Mouse (Mus musculus): ENCODE results near the gene 4930432K21Rik. TPM values are rescaled to one million over a fixed set of nuclear protein-coding genes. Genes with fewer than 3 reads are reported as not detected.

4930432K21Rik gene
- polyA plus RNA-seq, 1 experiment from 2014 or later, result 1.4 TPM

- Histone ChIP-seq H3K4me2 (peak overlapping the region; percentile 68), H3K27me3 (peaks cover 22% of the 10 kb centered on the region), H3K36me3 (no peaks in the 10 kb centered on the region), H3K4me3 (peak overlapping the region; percentile 34), H3K27ac (replicated peaks) (peak overlapping the region; percentile 80), H3K9ac (peak overlapping the region; percentile 60), H3K4me1 (replicated peaks) (peaks cover 69% of the 10 kb centered on the region), H3K9me3 (no peaks in the 10 kb centered on the region)
- 10% methylated on average over 34 of the region's 34 CpGs for WGBS
- ATAC-seq (ENCODE audit: low read depth), result peak; percentile 52; the same call in 1 of the 2 replicates
Observed at GRCm38 (mm10) chr8:84202938-84203917, 55.4 kb downstream of the 4930432K21Rik start.

GRCm38 (mm10) chr8:84203975-84204772, 56.3 kb downstream of the 4930432K21Rik start:
- ATAC-seq (ENCODE audit: low read depth), result no peak
- Histone ChIP-seq H3K4me2 (peak overlapping the region; percentile 68), H3K4me3 (peak overlapping the region; percentile 34), H3K27ac (replicated peaks) (peak overlapping the region; percentile 80), H3K9me3 (no peaks in the 10 kb centered on the region), H3K4me1 (replicated peaks) (peaks cover 69% of the 10 kb centered on the region), H3K9ac (peak overlapping the region; percentile 60), H3K27me3 (peaks cover 22% of the 10 kb centered on the region), H3K36me3 (no peaks in the 10 kb centered on the region)
- WGBS, result 55% methylated on average over 13 of the region's 13 CpGs

DNA sequence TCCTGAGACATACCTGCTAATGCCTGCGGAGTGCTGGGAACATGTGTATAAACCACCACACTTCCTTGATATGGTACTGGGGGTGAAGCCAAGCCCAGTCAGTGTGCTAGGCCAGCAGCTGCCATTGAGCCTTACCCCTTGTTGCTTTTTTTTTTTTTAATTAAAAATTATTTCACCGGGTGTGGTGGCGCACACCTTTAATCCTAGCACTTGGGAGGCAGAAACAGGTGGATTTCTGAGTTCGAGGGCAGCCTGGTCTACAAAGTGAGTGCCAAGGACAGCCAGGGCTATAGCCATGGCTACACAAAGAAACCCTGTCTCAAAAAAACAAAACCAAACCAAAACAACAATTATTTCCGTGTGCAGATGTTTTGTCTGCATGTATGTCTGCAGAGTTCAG, 57.2 kb downstream of the 4930432K21Rik start:
- Histone ChIP-seq H3K4me2 (no peak overlapping the region), H3K4me1 (replicated peaks) (peaks cover 69% of the 10 kb centered on the region), H3K9me3 (no peaks in the 10 kb centered on the region), H3K9ac (no peak overlapping the region), H3K4me3 (no peak overlapping the region), H3K36me3 (peaks cover 6% of the 10 kb centered on the region; the same call in 1 of the 2 replicates), H3K27ac (replicated peaks) (no peak overlapping the region), H3K27me3 (peaks cover 19% of the 10 kb centered on the region)
- no peak for ATAC-seq (ENCODE audit: low read depth)
- 90% methylated on average over 5 of the region's 5 CpGs for WGBS

GRCm38 (mm10) chr8:84206666-84207065, 58.8 kb downstream of the 4930432K21Rik start:
- peaks cover 60% of the 10 kb centered on the region for H3K4me1 ChIP-seq (replicated peaks)

DNA sequence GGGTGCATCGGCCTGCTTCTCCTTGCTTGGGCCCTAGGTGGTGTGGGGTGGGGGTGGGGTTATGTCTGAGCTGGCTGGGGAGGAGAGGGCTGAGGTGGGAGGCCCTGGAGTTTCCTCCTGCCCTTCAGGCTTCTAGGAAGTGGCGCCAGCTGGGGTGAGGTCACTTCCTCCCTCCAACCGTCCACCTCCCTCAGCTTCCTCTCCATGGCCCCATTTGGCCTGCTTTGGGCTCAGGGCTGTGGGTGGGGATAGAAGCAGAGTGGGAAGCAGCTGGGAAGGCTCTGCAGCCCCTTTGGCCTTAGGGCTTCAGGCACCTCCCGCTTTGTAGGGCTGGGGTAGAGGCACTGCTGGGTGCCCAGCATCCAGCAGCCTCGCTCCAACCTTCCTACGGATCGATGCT, 60.0 kb downstream of the 4930432K21Rik start:
- ATAC-seq (ENCODE audit: low read depth), result no peak
- Histone ChIP-seq H3K4me2 (no peak overlapping the region), H3K27me3 (no peaks in the 10 kb centered on the region), H3K4me3 (no peak overlapping the region), H3K27ac (replicated peaks) (peak overlapping the region; percentile 67), H3K9me3 (no peaks in the 10 kb centered on the region), H3K9ac (peak overlapping the region; percentile 35; the same call in 1 of the 2 replicates), H3K4me1 (replicated peaks) (peaks cover 49% of the 10 kb centered on the region), H3K36me3 (peaks cover 28% of the 10 kb centered on the region)
- WGBS, result 60% methylated on average over 7 of the region's 7 CpGs

More at GRCm38 (mm10) chr8:84206666-84207065, 58.8 kb downstream of the 4930432K21Rik start:
- 94% methylated on average over 3 of the region's 3 CpGs for WGBS
- Histone ChIP-seq H3K9ac (no peak overlapping the region), H3K4me2 (no peak overlapping the region), H3K4me3 (no peak overlapping the region), H3K9me3 (no peaks in the 10 kb centered on the region), H3K36me3 (peaks cover 16% of the 10 kb centered on the region), H3K27me3 (peaks cover 6% of the 10 kb centered on the region; the same call in 1 of the 2 replicates), H3K27ac (replicated peaks) (no peak overlapping the region)
- ATAC-seq (ENCODE audit: low read depth), result no peak

- peak overlapping the region; percentile 35 for H3K9ac ChIP-seq
- no peaks in the 10 kb centered on the region for H3K9me3 ChIP-seq
- no peak overlapping the region for H3K4me2 ChIP-seq
- peak overlapping the region; percentile 67 for H3K27ac ChIP-seq (replicated peaks)
- 41% methylated on average over 17 of the region's 17 CpGs for WGBS
- H3K4me1 ChIP-seq (replicated peaks), result peaks cover 40% of the 10 kb centered on the region
- ATAC-seq (ENCODE audit: low read depth), result no peak
- peaks cover 37% of the 10 kb centered on the region for H3K36me3 ChIP-seq
- no peak overlapping the region for H3K4me3 ChIP-seq
- no peaks in the 10 kb centered on the region for H3K27me3 ChIP-seq
Observed at GRCm38 (mm10) chr8:84208381-84209380, 60.9 kb downstream of the 4930432K21Rik start.

- H3K4me2 ChIP-seq, result peak overlapping the region; percentile 39
- peak overlapping the region; percentile 52; the same call in 1 of the 2 replicates for H3K9ac ChIP-seq
- peaks cover 53% of the 10 kb centered on the region for H3K36me3 ChIP-seq
- H3K4me1 ChIP-seq (replicated peaks), result peaks cover 33% of the 10 kb centered on the region
- WGBS, result 48% methylated on average over 34 of the region's 34 CpGs
- H3K4me3 ChIP-seq, result no peak overlapping the region
- peak; percentile 62 for ATAC-seq (ENCODE audit: low read depth)
- H3K27ac ChIP-seq (replicated peaks), result peak overlapping the region; percentile 38; the same call in 1 of the 2 replicates
- H3K27me3 ChIP-seq, result no peaks in the 10 kb centered on the region
- no peaks in the 10 kb centered on the region for H3K9me3 ChIP-seq
Observed at GRCm38 (mm10) chr8:84210167-84210791, 62.5 kb downstream of the 4930432K21Rik start.

GRCm38 (mm10) chr8:84211202-84211601, 63.4 kb downstream of the 4930432K21Rik start:
- Histone ChIP-seq H3K4me3 (no peak overlapping the region), H3K9me3 (no peaks in the 10 kb centered on the region), H3K4me1 (replicated peaks) (peaks cover 33% of the 10 kb centered on the region), H3K9ac (no peak overlapping the region), H3K27me3 (no peaks in the 10 kb centered on the region), H3K36me3 (peaks cover 62% of the 10 kb centered on the region), H3K4me2 (no peak overlapping the region), H3K27ac (replicated peaks) (no peak overlapping the region)
- 89% methylated on average over 3 of the region's 3 CpGs for WGBS
- no peak for ATAC-seq (ENCODE audit: low read depth)

- Histone ChIP-seq H3K4me1 (replicated peaks) (peaks cover 33% of the 10 kb centered on the region), H3K4me2 (no peak overlapping the region), H3K9ac (no peak overlapping the region), H3K9me3 (no peaks in the 10 kb centered on the region), H3K36me3 (peaks cover 70% of the 10 kb centered on the region), H3K27ac (replicated peaks) (no peak overlapping the region), H3K4me3 (no peak overlapping the region), H3K27me3 (no peaks in the 10 kb centered on the region)
- ATAC-seq (ENCODE audit: low read depth), result no peak
- 92% methylated on average over 31 of the region's 31 CpGs for WGBS
Observed at GRCm38 (mm10) chr8:84211881-84212563, 64.2 kb downstream of the 4930432K21Rik start.

DNA sequence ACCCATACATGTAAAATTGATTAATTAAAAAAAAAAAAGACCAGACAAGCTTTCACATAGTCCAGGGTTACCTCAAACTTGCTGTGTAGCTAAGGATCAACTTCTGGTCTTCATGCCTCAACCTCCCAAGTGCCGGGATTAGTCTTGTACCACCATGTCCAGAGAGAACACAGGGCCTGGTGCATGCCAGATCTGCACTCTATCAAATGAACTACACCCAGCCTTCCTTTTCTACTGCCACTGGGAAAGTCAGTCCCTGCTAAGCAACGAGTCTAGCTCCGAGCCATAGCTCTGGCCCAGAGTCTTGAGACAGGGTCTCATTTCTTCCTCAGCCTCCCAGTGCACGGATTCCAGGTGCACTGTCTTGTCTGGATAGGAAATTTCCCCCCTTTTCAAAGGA, 65.5 kb downstream of the 4930432K21Rik start:
- Histone ChIP-seq H3K9me3 (no peaks in the 10 kb centered on the region), H3K4me2 (no peak overlapping the region), H3K4me1 (replicated peaks) (peaks cover 24% of the 10 kb centered on the region), H3K27ac (replicated peaks) (no peak overlapping the region), H3K4me3 (no peak overlapping the region), H3K9ac (no peak overlapping the region), H3K27me3 (no peaks in the 10 kb centered on the region), H3K36me3 (peaks cover 83% of the 10 kb centered on the region)
- WGBS, result 94% methylated on average over 4 of the region's 4 CpGs
- ATAC-seq (ENCODE audit: low read depth), result no peak

Measured in neural tube, embryonic 13.5 days (tissue).